Mouse (Mus musculus) bone marrow, adult 2 months (tissue): ENCODE measurements around the gene Npff. TPM values are rescaled to one million over a fixed set of nuclear protein-coding genes. Genes with fewer than 3 reads are reported as not detected.

Experiments used
- H3K27ac ChIP-seq: fragments of 200-500 bp; 2 replicates; pipeline ENCODE4 v1.5.1; 2012; ENCODE audit warnings: low read depth, mild to moderate bottlenecking, control low read depth, inconsistent platforms, low read length; ENCODE audit not compliant: control insufficient read depth, poor library complexity, insufficient read depth
- H3K4me1 ChIP-seq: fragments of 200-500 bp; 2 replicates; pipeline ENCODE4 v1.6.1; 2011; ENCODE audit warnings: low read length; ENCODE audit not compliant: control insufficient read depth, insufficient read depth
- H3K4me3 ChIP-seq: fragments of 200-500 bp; replicated peaks from 2 replicates; pipeline ENCODE3; 2011; ENCODE audit warnings: mild to moderate bottlenecking, low read depth, low read length, control low read depth; ENCODE audit not compliant: control insufficient read depth
- CTCF ChIP-seq: fragments of 200-500 bp; IDR thresholded peaks from 2 replicates; pipeline ENCODE4 v1.5.1; 2011; ENCODE audit warnings: low read length, control low read depth; ENCODE audit not compliant: control insufficient read depth, insufficient read depth
- POLR2A ChIP-seq: fragments of 200-500 bp; IDR thresholded peaks from 2 replicates; pipeline ENCODE4 v1.6.1; 2011; ENCODE audit warnings: low read depth, mild to moderate bottlenecking, control low read depth, low read length, borderline replicate concordance; ENCODE audit not compliant: control insufficient read depth
- WGBS: fragments of 180-500 bp; shearing (Covaris S2); methylation state at CpG from one replicate; pipeline ENCODE4 v1.1.7; 2018; 5-methylcytosine and 5-hydroxymethylcytosine counted together
- polyA plus RNA-seq: library from polyadenylated mRNA; stranded (reverse); fragments of >200 nt; gene quantifications from 2 replicates; pipeline ENCODE4 v1.2.4, GENCODE M21; 2011; ENCODE audit warnings: low replicate concordance; ENCODE audit not compliant: missing spikeins, insufficient read depth, insufficient read length

Npff gene
- polyA plus RNA-seq, 1 experiment: 32.7 TPM

- Histone ChIP-seq H3K4me1 (no peaks in the 10 kb centered on the region; the same call in 1 of the 2 replicates), H3K4me3 (no peak overlapping the region), H3K27ac (no peak overlapping the region)
- TF ChIP-seq POLR2A: no peak
- no peak for TF ChIP-seq CTCF
- WGBS: 85% methylated on average over 12 of the region's 12 CpGs
Observed at GRCm38 (mm10) chr15:102505073-102505769, 19.5 kb downstream of the Npff start.

DNA sequence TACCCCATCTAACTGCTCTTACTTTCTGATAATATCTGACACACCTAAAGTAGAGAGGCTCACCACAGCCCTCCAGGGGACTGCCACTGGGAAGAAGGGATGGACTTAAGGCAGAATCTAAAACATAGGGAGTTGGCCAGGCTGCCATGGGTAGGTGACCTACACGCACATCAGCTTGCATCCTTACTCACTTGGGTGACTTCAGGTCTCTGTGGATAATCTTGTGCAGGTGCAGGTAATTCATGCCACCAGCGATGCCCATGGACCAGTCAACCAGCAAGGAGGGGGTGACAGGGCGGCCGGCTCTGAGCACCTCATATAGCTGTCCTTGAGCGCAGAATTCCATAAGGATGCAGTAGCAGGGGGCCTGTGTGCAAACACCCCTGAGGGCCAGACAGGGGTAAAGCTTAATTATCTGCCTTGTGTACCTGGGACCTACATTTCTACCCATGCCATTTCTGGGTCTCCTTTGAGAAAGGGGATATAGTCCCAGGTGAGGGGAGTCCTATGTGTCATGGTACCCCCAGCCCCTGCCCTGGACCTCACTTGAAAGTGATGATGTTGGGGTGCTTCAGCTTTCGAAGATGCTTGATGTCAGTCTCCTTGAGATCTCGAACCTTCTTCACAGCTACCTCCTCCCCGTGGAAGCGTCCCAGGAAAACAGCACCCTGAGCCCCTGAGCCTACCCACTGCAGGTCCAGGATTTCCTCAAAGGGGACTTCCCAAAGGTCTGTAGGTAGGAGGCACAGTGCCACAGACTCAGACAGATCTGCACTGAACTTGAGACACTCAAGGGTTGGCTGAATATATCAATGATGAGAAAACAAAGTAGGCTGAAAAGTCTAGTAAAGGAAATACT lies 20.6 kb downstream of the Npff start:
- Histone ChIP-seq H3K4me3 (no peak overlapping the region), H3K4me1 (no peaks in the 10 kb centered on the region), H3K27ac (no peak overlapping the region)
- TF ChIP-seq POLR2A (no peak), CTCF (no peak)
- WGBS: 92% methylated on average over 9 of the region's 9 CpGs

DNA sequence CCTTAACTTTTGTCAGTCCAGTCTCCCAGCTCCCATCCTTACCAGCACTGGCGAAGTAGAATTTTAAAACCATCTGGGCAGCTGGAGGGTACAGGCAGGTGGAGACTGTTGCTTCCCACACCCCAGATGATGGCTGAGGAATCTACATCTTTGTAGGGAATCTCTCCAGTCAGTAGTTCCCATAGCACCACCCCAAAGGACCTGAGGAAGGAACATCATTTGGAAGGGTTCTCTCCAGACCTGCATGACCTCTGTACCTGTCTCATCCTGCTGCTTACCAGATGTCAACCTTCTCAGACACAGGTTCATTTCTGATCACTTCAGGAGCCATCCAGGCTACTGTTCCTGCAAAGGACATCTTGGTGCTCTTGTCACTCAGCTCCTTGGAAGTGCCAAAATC lies 21.3 kb downstream of the Npff start, which contains the start of gene Gm10337:
Gene Gm10337, plus strand, starts transcription at position 276 of the 400 bp plus-strand sequence.
- no peak for TF ChIP-seq POLR2A
- TF ChIP-seq CTCF: no peak
- H3K4me1 ChIP-seq: no peaks in the 10 kb centered on the region
- H3K4me3 ChIP-seq: no peak within 1 kb of the TSS
- WGBS: 87% methylated on average over 1 of the region's 1 CpGs
- no peak within 1 kb of the TSS for H3K27ac ChIP-seq

GRCm38 (mm10) chr15:102502254-102502840 lies 22.4 kb downstream of the Npff start:
- no peak for TF ChIP-seq CTCF
- no peak for TF ChIP-seq POLR2A
- H3K4me3 ChIP-seq: no peak overlapping the region
- H3K27ac ChIP-seq: no peak overlapping the region
- H3K4me1 ChIP-seq: no peaks in the 10 kb centered on the region
- WGBS: 77% methylated on average over 9 of the region's 9 CpGs

- H3K4me1 ChIP-seq: no peaks in the 10 kb centered on the region
- no peak overlapping the region for H3K27ac ChIP-seq
- H3K4me3 ChIP-seq: no peak overlapping the region
- TF ChIP-seq CTCF (no peak), POLR2A (no peak)
- WGBS: 91% methylated on average over 19 of the region's 19 CpGs
Observed at GRCm38 (mm10) chr15:102501084-102501814, 23.5 kb downstream of the Npff start.

DNA sequence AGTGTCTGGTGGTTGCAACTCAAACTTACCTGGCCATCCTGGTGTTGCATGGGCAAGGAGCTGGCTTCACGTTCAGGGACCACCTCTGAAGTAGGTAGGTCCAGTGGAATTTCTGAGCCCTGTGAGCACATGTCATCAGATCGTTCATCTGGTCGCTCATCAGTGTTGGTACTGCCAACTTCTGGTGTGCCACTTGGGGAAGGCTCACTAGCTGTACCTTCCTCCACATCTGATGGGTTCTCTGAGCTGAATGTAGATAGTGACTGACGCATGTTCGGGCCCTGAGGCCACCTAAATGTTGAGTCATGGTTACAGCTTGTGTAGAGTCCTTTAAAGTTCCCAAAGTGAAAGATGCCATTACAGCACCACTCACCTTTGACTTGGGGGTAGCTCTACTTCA lies 24.3 kb downstream of the Npff start:
- WGBS: 87% methylated on average over 5 of the region's 5 CpGs
- no peak overlapping the region for H3K4me3 ChIP-seq
- no peak overlapping the region for H3K27ac ChIP-seq
- TF ChIP-seq CTCF (no peak), POLR2A (no peak)
- no peaks in the 10 kb centered on the region for H3K4me1 ChIP-seq

DNA sequence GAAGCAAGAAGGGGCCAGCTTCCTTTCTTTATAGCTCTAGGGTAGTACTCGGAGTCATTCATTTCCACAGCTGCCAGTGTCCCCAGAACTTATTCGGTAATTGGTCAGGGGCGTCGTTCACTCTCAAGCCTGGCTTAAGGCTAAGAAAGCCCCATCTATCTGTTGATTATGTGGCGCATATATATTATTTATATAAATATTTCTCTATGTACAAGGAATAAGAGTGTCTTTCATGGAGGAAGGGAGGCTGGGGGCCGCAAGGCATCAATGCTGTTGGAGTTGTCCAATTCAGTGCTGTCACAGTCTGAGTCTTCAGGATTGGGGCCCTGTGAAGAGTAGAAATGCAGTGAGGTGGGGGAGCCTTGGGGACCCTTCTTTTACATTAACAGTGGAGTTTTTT lies 24.9 kb downstream of the Npff start:
- Histone ChIP-seq H3K4me1 (no peaks in the 10 kb centered on the region), H3K4me3 (no peak overlapping the region), H3K27ac (no peak overlapping the region)
- WGBS: 84% methylated on average over 6 of the region's 6 CpGs
- TF ChIP-seq CTCF (no peak), POLR2A (no peak)
